Mouse (Mus musculus) hindbrain, embryonic 13.5 days (tissue): ENCODE results near the gene Nup88. TPM values are rescaled to one million over a fixed set of nuclear protein-coding genes. Genes with fewer than 3 reads are reported as not detected.

ENCODE experiments used
- ATAC-seq: fragments of 200-750 bp; cut with Nextera tagmentation; 2 replicates; pipeline ENCODE4 v1.8.0; 2017; ENCODE audit warnings: moderate TSS enrichment; ENCODE audit not compliant: low FRiP score
- H3K27ac ChIP-seq: fragments of 300-500 bp; sonication (generic); 2 replicates; pipeline ENCODE4 v1.5.1; 2015; ENCODE audit warnings: inconsistent platforms, mild to moderate bottlenecking, moderate library complexity
- H3K27me3 ChIP-seq: fragments of 300-500 bp; sonication (generic); 2 replicates; pipeline ENCODE4 v1.6.1; 2015; ENCODE audit warnings: mild to moderate bottlenecking, inconsistent platforms
- H3K36me3 ChIP-seq: fragments of 300-500 bp; sonication (generic); 2 replicates; pipeline ENCODE4 v1.6.1; 2015; ENCODE audit warnings: mild to moderate bottlenecking, inconsistent platforms
- H3K4me1 ChIP-seq: fragments of 300-500 bp; sonication (generic); replicated peaks from 2 replicates; pipeline ENCODE4 v1.6.1; 2015; ENCODE audit warnings: inconsistent platforms
- H3K4me2 ChIP-seq: fragments of 300-500 bp; sonication (generic); 2 replicates; pipeline ENCODE4 v1.6.1; 2015; ENCODE audit warnings: inconsistent platforms, mild to moderate bottlenecking, moderate library complexity
- H3K4me3 ChIP-seq: fragments of 300-500 bp; sonication (generic); 2 replicates; pipeline ENCODE4 v1.5.1; 2015; ENCODE audit warnings: mild to moderate bottlenecking, inconsistent platforms
- H3K9ac ChIP-seq: fragments of 300-500 bp; sonication (generic); 2 replicates; pipeline ENCODE4 v1.6.1; 2015; ENCODE audit warnings: mild to moderate bottlenecking, inconsistent platforms
- H3K9me3 ChIP-seq: fragments of 300-500 bp; sonication (generic); 2 replicates; pipeline ENCODE4 v1.6.1; 2016; ENCODE audit warnings: inconsistent platforms
- WGBS: fragments of 180-500 bp; shearing (Covaris S2); methylation state at CpG from one replicate; pipeline ENCODE4 v1.1.7; 2015; 5-methylcytosine and 5-hydroxymethylcytosine counted together
- polyA plus RNA-seq: library from polyadenylated mRNA; unstranded; fragments of >200 nt; fragmentation: Nextera tagmentation; extraction: Ambion mirVana; gene quantifications from 2 replicates; pipeline ENCODE4 v1.2.1, GENCODE M21; 2015

Nup88 gene
- polyA plus RNA-seq, 1 experiment from 2014 or later: 121 TPM

DNA sequence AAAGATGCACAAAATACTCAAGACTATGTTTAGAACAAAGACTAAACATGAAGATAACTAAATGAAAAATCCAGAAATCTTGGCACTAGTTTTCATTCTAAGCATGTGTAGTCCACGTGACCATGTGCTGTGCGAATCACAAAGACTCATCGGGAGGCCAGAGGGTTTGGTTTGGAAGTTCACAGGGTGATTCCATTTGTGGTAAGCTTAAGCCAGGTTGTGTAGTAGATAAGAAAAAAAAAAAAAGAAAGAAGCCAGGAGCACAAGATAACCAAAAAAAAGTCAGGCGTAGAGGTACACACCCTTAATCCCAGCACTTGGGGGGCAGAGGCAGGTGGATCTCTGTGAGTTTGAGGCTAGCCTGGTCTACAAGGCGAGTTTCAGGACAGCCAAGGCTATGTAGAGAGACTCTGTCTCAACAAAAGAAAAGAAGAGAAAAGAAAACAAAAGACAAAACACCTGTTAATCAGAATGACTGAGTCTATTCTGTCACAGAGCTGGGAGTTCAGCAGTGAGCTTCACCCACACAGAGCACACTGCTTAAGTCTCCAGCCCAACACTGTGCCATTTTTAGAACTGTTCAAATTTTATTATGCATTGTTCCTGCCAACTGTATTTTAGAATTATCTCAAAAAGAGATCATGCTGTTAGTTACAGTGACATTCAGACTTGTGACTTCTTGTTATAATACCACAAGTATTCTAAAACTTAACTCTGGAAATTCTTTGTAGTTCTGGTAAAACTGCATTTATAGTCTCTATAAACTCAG, 8.8 kb downstream of the Nup88 start:
- no peaks in the 10 kb centered on the region for H3K4me1 ChIP-seq
- H3K9ac ChIP-seq: no peak overlapping the region
- no peak overlapping the region for H3K4me2 ChIP-seq
- peaks cover 92% of the 10 kb centered on the region for H3K36me3 ChIP-seq
- no peak overlapping the region for H3K27ac ChIP-seq
- WGBS: 92% methylated on average over 5 of the region's 5 CpGs
- H3K4me3 ChIP-seq: no peak overlapping the region
- no peaks in the 10 kb centered on the region for H3K27me3 ChIP-seq
- H3K9me3 ChIP-seq: no peaks in the 10 kb centered on the region
- no peak for ATAC-seq

- ATAC-seq: no peak
- Histone ChIP-seq H3K4me2 (no peak overlapping the region), H3K27me3 (no peaks in the 10 kb centered on the region), H3K27ac (no peak overlapping the region), H3K36me3 (peaks cover 92% of the 10 kb centered on the region), H3K9ac (no peak overlapping the region), H3K4me1 (no peaks in the 10 kb centered on the region), H3K4me3 (no peak overlapping the region), H3K9me3 (no peaks in the 10 kb centered on the region)
- WGBS: 90% methylated on average over 4 of the region's 4 CpGs
Observed at GRCm38 (mm10) chr11:70954711-70955110, 15.1 kb downstream of the Nup88 start.

- Histone ChIP-seq H3K4me3 (no peak overlapping the region), H3K27me3 (no peaks in the 10 kb centered on the region), H3K9me3 (no peaks in the 10 kb centered on the region), H3K4me2 (no peak overlapping the region), H3K27ac (no peak overlapping the region), H3K4me1 (no peaks in the 10 kb centered on the region), H3K36me3 (peaks cover 88% of the 10 kb centered on the region), H3K9ac (no peak overlapping the region)
- ATAC-seq: no peak
- 93% methylated on average over 4 of the region's 4 CpGs for WGBS
Observed at GRCm38 (mm10) chr11:70944935-70945817, 24.6 kb downstream of the Nup88 start.

- H3K27ac ChIP-seq: no peak overlapping the region
- H3K4me3 ChIP-seq: no peak overlapping the region
- no peaks in the 10 kb centered on the region for H3K27me3 ChIP-seq
- H3K4me2 ChIP-seq: no peak overlapping the region
- H3K9ac ChIP-seq: no peak overlapping the region
- peaks cover 88% of the 10 kb centered on the region for H3K36me3 ChIP-seq
- H3K4me1 ChIP-seq: no peaks in the 10 kb centered on the region
- no peaks in the 10 kb centered on the region for H3K9me3 ChIP-seq
- no peak for ATAC-seq
- WGBS: 95% methylated on average over 7 of the region's 7 CpGs
Observed at GRCm38 (mm10) chr11:70943651-70944050, 26.1 kb downstream of the Nup88 start.

DNA sequence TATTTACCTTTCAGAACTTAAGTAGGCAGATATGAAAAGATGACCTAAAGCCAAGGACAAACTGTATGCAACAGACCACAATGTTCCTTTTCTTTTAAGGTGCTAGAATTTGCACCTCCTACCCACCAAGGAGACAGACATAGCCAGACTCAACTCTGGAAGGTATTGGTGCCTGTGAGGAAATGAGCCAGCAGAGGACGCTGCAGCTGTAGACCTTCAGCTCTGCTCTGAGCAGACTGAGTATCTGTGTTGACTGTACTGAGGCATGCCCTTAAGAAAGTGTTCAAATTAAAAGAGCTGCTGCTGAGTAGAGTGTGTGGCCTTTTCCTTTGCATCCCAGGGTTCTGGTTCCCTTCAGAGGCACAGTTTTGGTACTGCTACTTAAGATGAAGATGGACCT, 27.2 kb downstream of the Nup88 start:
- Histone ChIP-seq H3K4me2 (no peak overlapping the region), H3K27me3 (no peaks in the 10 kb centered on the region), H3K4me3 (no peak overlapping the region), H3K4me1 (no peaks in the 10 kb centered on the region), H3K9ac (no peak overlapping the region), H3K27ac (no peak overlapping the region), H3K36me3 (peaks cover 88% of the 10 kb centered on the region), H3K9me3 (no peaks in the 10 kb centered on the region)
- 89% methylated on average over 1 of the region's 1 CpGs for WGBS
- no peak for ATAC-seq

DNA sequence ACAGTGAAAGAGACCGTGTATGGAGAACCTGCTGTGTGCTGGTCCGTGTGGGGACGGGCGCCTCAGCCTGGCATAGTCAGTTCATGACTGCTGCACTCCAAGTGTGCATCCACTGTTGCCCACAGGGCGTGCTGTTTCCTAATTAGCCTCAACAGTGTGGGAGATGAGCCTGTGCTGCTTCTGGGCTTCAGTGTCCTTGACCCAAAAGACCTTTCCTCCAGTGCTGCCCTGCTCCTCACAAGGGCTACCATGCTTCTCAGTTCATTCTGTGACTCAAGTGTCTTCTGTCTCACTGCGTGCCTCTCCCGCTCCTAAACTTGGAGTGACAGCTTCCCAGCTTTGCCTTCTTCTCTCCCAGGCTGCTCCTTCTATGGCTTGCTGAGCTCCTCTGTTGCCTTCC, 34.5 kb downstream of the Nup88 start:
- Histone ChIP-seq H3K27me3 (no peaks in the 10 kb centered on the region), H3K4me2 (no peak overlapping the region), H3K9ac (no peak overlapping the region), H3K36me3 (peaks cover 77% of the 10 kb centered on the region), H3K4me3 (no peak overlapping the region), H3K27ac (no peak overlapping the region), H3K9me3 (no peaks in the 10 kb centered on the region), H3K4me1 (no peaks in the 10 kb centered on the region)
- ATAC-seq: no peak
- WGBS: 90% methylated on average over 7 of the region's 7 CpGs

- H3K9ac ChIP-seq: no peak overlapping the region
- H3K4me1 ChIP-seq: no peaks in the 10 kb centered on the region
- no peak for ATAC-seq
- no peak overlapping the region for H3K4me3 ChIP-seq
- no peak overlapping the region for H3K4me2 ChIP-seq
- H3K27me3 ChIP-seq: no peaks in the 10 kb centered on the region
- 90% methylated on average over 5 of the region's 5 CpGs for WGBS
- peaks cover 65% of the 10 kb centered on the region for H3K36me3 ChIP-seq
- H3K9me3 ChIP-seq: no peaks in the 10 kb centered on the region
- no peak overlapping the region for H3K27ac ChIP-seq
Observed at GRCm38 (mm10) chr11:70931461-70931860, 38.3 kb downstream of the Nup88 start.

- Histone ChIP-seq H3K4me2 (no peak overlapping the region), H3K36me3 (peaks cover 71% of the 10 kb centered on the region), H3K27me3 (no peaks in the 10 kb centered on the region), H3K27ac (no peak overlapping the region), H3K4me1 (no peaks in the 10 kb centered on the region), H3K9ac (no peak overlapping the region), H3K9me3 (no peaks in the 10 kb centered on the region), H3K4me3 (no peak overlapping the region)
- ATAC-seq: no peak
- WGBS: 97% methylated on average over 4 of the region's 4 CpGs
Observed at GRCm38 (mm10) chr11:70919524-70919923, 50.2 kb downstream of the Nup88 start.

DNA sequence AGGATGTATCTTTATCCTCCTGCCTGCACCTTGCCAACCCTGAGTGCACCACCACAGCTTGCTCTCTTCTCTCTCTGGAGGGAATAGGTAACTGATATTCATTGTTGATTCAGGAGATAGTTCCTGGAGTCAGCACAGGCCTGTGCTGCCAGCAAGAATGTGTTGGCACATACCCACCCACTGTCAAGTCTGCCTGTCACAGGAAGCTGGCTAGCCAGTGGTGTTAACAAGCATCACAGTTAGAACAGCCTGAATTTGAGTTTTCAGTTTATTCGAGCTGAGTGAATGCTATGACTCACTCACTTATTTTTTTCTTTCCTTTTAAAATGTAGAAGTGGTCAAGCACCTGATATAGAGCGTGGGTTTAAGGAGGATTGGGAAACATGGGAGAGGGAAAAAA, 51.9 kb downstream of the Nup88 start:
- WGBS: 98% methylated on average over 2 of the region's 2 CpGs
- ATAC-seq: no peak
- H3K4me2 ChIP-seq: no peak overlapping the region
- no peaks in the 10 kb centered on the region for H3K27me3 ChIP-seq
- H3K4me1 ChIP-seq: no peaks in the 10 kb centered on the region
- H3K9ac ChIP-seq: no peak overlapping the region
- H3K9me3 ChIP-seq: no peaks in the 10 kb centered on the region
- H3K4me3 ChIP-seq: no peak overlapping the region
- H3K27ac ChIP-seq: no peak overlapping the region
- peaks cover 60% of the 10 kb centered on the region for H3K36me3 ChIP-seq

GRCm38 (mm10) chr11:70911920-70912319, 57.9 kb downstream of the Nup88 start:
- Histone ChIP-seq H3K27me3 (no peaks in the 10 kb centered on the region), H3K4me2 (no peak overlapping the region), H3K4me1 (no peaks in the 10 kb centered on the region), H3K4me3 (no peak overlapping the region), H3K27ac (no peak overlapping the region), H3K9ac (no peak overlapping the region), H3K9me3 (no peaks in the 10 kb centered on the region), H3K36me3 (peaks cover 54% of the 10 kb centered on the region)
- ATAC-seq: no peak
- WGBS: 90% methylated on average over 1 of the region's 1 CpGs

DNA sequence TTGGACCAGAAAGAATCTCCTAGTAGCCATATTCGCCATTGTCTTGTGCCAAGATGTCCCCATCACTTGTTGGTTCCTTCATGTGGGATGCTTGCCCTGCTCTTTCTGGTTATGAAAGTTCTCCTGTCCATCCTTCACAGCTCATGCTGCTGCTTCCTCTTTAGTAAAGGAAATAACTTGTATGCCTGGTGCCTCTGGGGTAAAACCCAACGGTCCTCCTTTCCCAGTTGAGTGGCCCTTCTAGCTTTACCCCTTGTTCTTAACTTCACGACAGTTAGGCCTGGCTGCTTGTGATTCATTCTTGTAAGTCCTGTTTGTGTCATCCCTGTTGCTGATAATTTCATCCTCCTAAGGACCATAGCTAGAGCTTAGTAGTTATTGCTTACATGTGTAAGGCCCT, 58.5 kb downstream of the Nup88 start:
- no peaks in the 10 kb centered on the region for H3K27me3 ChIP-seq
- no peak for ATAC-seq
- H3K4me3 ChIP-seq: no peak overlapping the region
- H3K4me2 ChIP-seq: no peak overlapping the region
- H3K27ac ChIP-seq: no peak overlapping the region
- 94% methylated on average over 3 of the region's 3 CpGs for WGBS
- H3K36me3 ChIP-seq: peaks cover 53% of the 10 kb centered on the region
- H3K9me3 ChIP-seq: no peaks in the 10 kb centered on the region
- H3K4me1 ChIP-seq: no peaks in the 10 kb centered on the region
- H3K9ac ChIP-seq: no peak overlapping the region

GRCm38 (mm10) chr11:70906681-70907080, 63.1 kb downstream of the Nup88 start:
- no peak overlapping the region for H3K4me2 ChIP-seq
- WGBS: 95% methylated on average over 3 of the region's 3 CpGs
- no peaks in the 10 kb centered on the region for H3K27me3 ChIP-seq
- H3K36me3 ChIP-seq: peaks cover 58% of the 10 kb centered on the region
- no peaks in the 10 kb centered on the region for H3K4me1 ChIP-seq
- H3K9me3 ChIP-seq: no peaks in the 10 kb centered on the region
- ATAC-seq: no peak
- H3K9ac ChIP-seq: no peak overlapping the region
- no peak overlapping the region for H3K4me3 ChIP-seq
- H3K27ac ChIP-seq: no peak overlapping the region
